ENCODE assay signal across 9 mouse cellular contexts in the genomic region with DNA sequence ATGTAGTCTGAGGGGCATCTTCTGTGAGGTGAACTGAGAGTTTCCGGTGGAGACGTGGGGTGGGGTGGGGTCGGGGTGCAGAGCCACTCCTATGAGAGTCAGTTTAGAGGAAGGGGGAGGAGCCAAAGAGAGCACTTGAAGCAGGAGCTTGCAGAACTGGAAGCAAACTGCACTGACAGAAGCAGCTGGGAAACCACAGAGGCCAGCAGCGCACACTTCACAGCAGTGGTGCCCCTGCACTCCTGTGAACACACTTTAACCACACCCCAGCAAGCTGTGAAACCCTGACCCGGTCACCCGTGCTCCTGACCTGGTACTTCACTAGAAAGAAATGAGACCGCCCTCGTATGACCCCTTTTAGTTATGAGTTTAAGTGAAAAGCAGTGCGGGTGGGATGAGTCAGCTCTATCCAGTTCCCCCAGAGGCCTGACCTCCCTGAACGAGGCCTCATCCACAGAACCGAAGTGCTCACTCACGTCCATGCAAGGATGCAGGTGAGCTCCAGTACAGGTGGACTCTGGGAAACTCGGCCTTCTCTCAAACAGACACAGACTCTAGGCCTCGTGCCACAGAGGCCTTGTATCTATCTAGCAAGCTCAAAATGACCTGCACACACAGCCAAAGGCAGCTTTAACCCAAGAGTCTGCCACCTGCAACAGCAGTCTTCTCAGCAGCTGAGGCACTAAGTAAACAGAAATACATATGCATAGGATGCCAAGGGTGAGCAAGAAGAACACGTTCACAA. TPM values are rescaled to one million over a fixed set of nuclear protein-coding genes. Genes with fewer than 3 reads are reported as not detected.
A peak's percentile ranks its signal among the peaks of the same experiment; 100 is the strongest.
DNase-seq lines count a peak whose midpoint lies in the region; ATAC-seq and TF ChIP-seq lines count a peak whose summit lies in the region.
"Had no signal": no experiment of that assay in that cellular context is flagged by ENCODE, and none has a peak within 500 bp of the region (broad histone marks: within the 10 kb centered on the region; RNA-seq: fewer than 3 reads in every experiment).

No protein-coding gene starts in this region.

- H3K36me3 ChIP-seq in forebrain, embryonic 14.5 days (ENCODE audit: control insufficient read depth, insufficient read depth, low read length): peaks cover 4% of the 10 kb centered on the region; the same call in 1 of the 2 replicates
- H3K36me3 ChIP-seq in forebrain, embryonic 12.5 days (replicated peaks): 0 out of 2 replicates have a peak, but pooled peaks cover 5% of the 10 kb centered on the region
- H3K36me3 ChIP-seq in liver, embryonic 14.5 days (replicated peaks; ENCODE audit: control insufficient read depth, insufficient read depth, low read depth): peaks cover 93% of the 10 kb centered on the region
- H3K36me3 ChIP-seq in spleen, adult 2 months (ENCODE audit: control insufficient read depth, insufficient read depth, low read length): peaks cover 5% of the 10 kb centered on the region

- peaks cover 10% of the 10 kb centered on the region for H3K4me1 ChIP-seq in forebrain, embryonic 14.5 days (ENCODE audit: control insufficient read depth, insufficient read depth, low read length)
- H3K4me1 ChIP-seq in forebrain, embryonic 12.5 days: peaks cover 24% of the 10 kb centered on the region
- H3K4me1 ChIP-seq in liver, embryonic 14.5 days (replicated peaks; ENCODE audit: control insufficient read depth in 2 of 2, insufficient read depth in 2 of 2, low read length in 1 of 2): peaks cover 65 to 70% of the 10 kb centered on the region in 2 experiments
- peaks cover 35% of the 10 kb centered on the region; the same call in 1 of the 2 replicates for H3K4me1 ChIP-seq in spleen, adult 2 months (ENCODE audit: control insufficient read depth, insufficient read depth, insufficient read length)

- DNase-seq in forebrain, embryonic 14.5 days (ENCODE audit: low spot score): no peak
- DNase-seq in liver, embryonic 14.5 days (ENCODE audit: low read depth in 3 of 3, low spot score in 3 of 3): no peak
- peak; percentile 62 to 70 for DNase-seq in spleen, adult 2 months (ENCODE audit: low read depth in 1 of 2, low spot score in 2 of 2)
- no peak for DNase-seq in urinary bladder, postnatal 36 days (ENCODE audit: low spot score in 2 of 2)
- DNase-seq in left cerebral cortex, postnatal 4 days: no peak
- DNase-seq in frontal cortex, adult 2 months (ENCODE audit: extremely low spot score in 1 of 2, low spot score in 1 of 2): no peak

- no peak overlapping the region for H3K27ac ChIP-seq in forebrain, embryonic 14.5 days (ENCODE audit: low read depth, low read length)
- H3K27ac ChIP-seq in forebrain, embryonic 12.5 days: no peak overlapping the region
- peak overlapping the region; percentile 94 for H3K27ac ChIP-seq in liver, embryonic 14.5 days
- peak overlapping the region; percentile 72 for H3K27ac ChIP-seq in spleen, adult 2 months (ENCODE audit: insufficient read depth, low read length)
- H3K27ac ChIP-seq: hindbrain, embryonic 15.5 days had no signal

- ATAC-seq in forebrain, embryonic 14.5 days: no peak
- no peak for ATAC-seq in forebrain, embryonic 12.5 days (ENCODE audit: low FRiP score)
- ATAC-seq in activated CD4-positive, CD25-positive, alpha-beta regulatory T cell, adult 4 months: peak; percentile 84
- no peak for ATAC-seq in liver, embryonic 14.5 days (ENCODE audit: insufficient read depth)

- 80% methylated on average over 15 of the region's 15 CpGs for WGBS in forebrain, embryonic 14.5 days
- 76% methylated on average over 15 of the region's 15 CpGs for WGBS in forebrain, embryonic 12.5 days
- 23% methylated on average over 15 of the region's 15 CpGs for WGBS in liver, embryonic 14.5 days (ENCODE audit: insufficient replicate concordance)
- WGBS in spleen, adult 2 months: 9% methylated on average over 15 of the region's 15 CpGs

- no peak overlapping the region for H3K4me3 ChIP-seq in forebrain, embryonic 14.5 days (ENCODE audit: low read depth, low read length)
- no peak overlapping the region for H3K4me3 ChIP-seq in forebrain, embryonic 12.5 days (replicated peaks)
- peak overlapping the region; percentile 34 to 37 for H3K4me3 ChIP-seq in liver, embryonic 14.5 days (ENCODE audit: insufficient read depth in 1 of 2, low read depth in 2 of 2, low read length in 2 of 2)
- peak overlapping the region; percentile 14 for H3K4me3 ChIP-seq in spleen, adult 2 months (ENCODE audit: extremely low read depth, insufficient read depth, insufficient read length)
- H3K4me3 ChIP-seq: hindbrain, embryonic 15.5 days had no signal

- no peak; the same call in none of the 2 replicates for TF ChIP-seq EP300 in liver, embryonic 14.5 days (IDR thresholded peaks at IDR 0.05; ENCODE audit: low read depth)

- 0 out of 2 replicates have a peak, but pooled peaks cover 3% of the 10 kb centered on the region for H3K27me3 ChIP-seq in forebrain, embryonic 14.5 days (replicated peaks; ENCODE audit: control insufficient read depth, insufficient read depth, low read length)
- peaks cover 26% of the 10 kb centered on the region for H3K27me3 ChIP-seq in forebrain, embryonic 12.5 days
- no peaks in the 10 kb centered on the region for H3K27me3 ChIP-seq in liver, embryonic 14.5 days (ENCODE audit: control insufficient read depth, insufficient read depth, low read length)
- H3K27me3 ChIP-seq in spleen, adult 2 months (ENCODE audit: control insufficient read depth, insufficient read depth, low read length): no peaks in the 10 kb centered on the region

- intact Hi-C loops in left cerebral cortex, postnatal 4 days (cut with DNase I): loop anchor here (5.0 to 10.0 kb wide), 2 partner anchors 255 to 287 kb away; partner anchors contain the start of gene Armc2

- H3K9me3 ChIP-seq in forebrain, embryonic 14.5 days (replicated peaks; ENCODE audit: control insufficient read depth, low read length): no peaks in the 10 kb centered on the region
- no peaks in the 10 kb centered on the region for H3K9me3 ChIP-seq in forebrain, embryonic 12.5 days
- peaks cover 13% of the 10 kb centered on the region for H3K9me3 ChIP-seq in liver, embryonic 14.5 days (ENCODE audit: control insufficient read depth, low read length)
- H3K9me3 ChIP-seq: hindbrain, embryonic 15.5 days had no signal

- H3K9ac ChIP-seq in forebrain, embryonic 14.5 days (ENCODE audit: low read length): 0 out of 2 replicates have a peak overlapping the region, but pooled peaks have one; percentile 17
- no peak overlapping the region for H3K9ac ChIP-seq in forebrain, embryonic 12.5 days
- H3K9ac ChIP-seq in liver, embryonic 14.5 days (replicated peaks): peak overlapping the region; percentile 38
- H3K9ac ChIP-seq: hindbrain, embryonic 15.5 days had no signal

- no peak for TF ChIP-seq CTCF in liver, embryonic 14.5 days (IDR thresholded peaks at IDR 0.05; ENCODE audit: low read depth)
- no peak for TF ChIP-seq CTCF in spleen, adult 2 months (IDR thresholded peaks at IDR 0.05; ENCODE audit: extremely low read depth, insufficient read depth, insufficient read length, insufficient replicate concordance)

- TF ChIP-seq POLR2A in spleen, adult 2 months (IDR thresholded peaks at IDR 0.05; ENCODE audit: low read depth, low read length): peak; percentile 54; the same call in 1 of the 2 replicates

- H3K4me2 ChIP-seq in forebrain, embryonic 14.5 days (ENCODE audit: low read length): no peak overlapping the region
- no peak overlapping the region for H3K4me2 ChIP-seq in forebrain, embryonic 12.5 days
- peak overlapping the region; percentile 98 for H3K4me2 ChIP-seq in liver, embryonic 14.5 days (ENCODE audit: low read depth)
- H3K4me2 ChIP-seq: hindbrain, embryonic 15.5 days had no signal

RNA-seq across cellular contexts. Expression of gene Foxo3, which starts 7.1 kb away (rescaled TPM):
- 5.4 and 5.6 TPM in 2 replicates for polyA plus RNA-seq in forebrain, embryonic 14.5 days (2014; fragmentation: Nextera tagmentation; extraction: Ambion mirVana)
- 3.1 TPM in 2 replicates for polyA plus RNA-seq in forebrain, embryonic 12.5 days (2016; fragmentation: Nextera tagmentation; extraction: Ambion mirVana)
- 1 to 10 TPM; 8.6 to 9.4 TPM for polyA plus RNA-seq in activated CD4-positive, CD25-positive, alpha-beta regulatory T cell, adult 4 months (2017; shearing (Covaris generic))
- polyA plus RNA-seq in liver, embryonic 14.5 days (2012; rRNA removed): 15.6 and 15.9 TPM in 2 replicates
- 17.6 and 19.3 TPM in 2 replicates for polyA plus RNA-seq in liver, embryonic 14.5 days (2014; fragmentation: Nextera tagmentation; extraction: Ambion mirVana)
- 44.6 and 50.6 TPM in 2 replicates for polyA plus RNA-seq in spleen, adult 2 months (2012; rRNA removed)
- 10 to 100 TPM; 28.8 to 32.6 TPM for total RNA-seq in left cerebral cortex, postnatal 4 days (2021)
- polyA plus RNA-seq in frontal cortex, adult 2 months (2012; rRNA removed): 24.9 and 28.3 TPM in 2 replicates

Comparison
In these comparisons a context has a peak if more than half of its experiments do, and no peak if none do; other contexts are left out.
1. DNase-seq: peak in spleen, adult 2 months (2 of 2); none in forebrain, embryonic 14.5 days (single experiment), liver, embryonic 14.5 days (0 of 3), urinary bladder, postnatal 36 days (0 of 2), left cerebral cortex, postnatal 4 days (single experiment) and frontal cortex, adult 2 months (0 of 2).
2. H3K27ac ChIP-seq: peak in liver, embryonic 14.5 days (single experiment) and spleen, adult 2 months (single experiment); none in forebrain, embryonic 14.5 days (single experiment) and forebrain, embryonic 12.5 days (single experiment).
3. H3K4me3 ChIP-seq: peak in liver, embryonic 14.5 days (2 of 2) and spleen, adult 2 months (single experiment); none in forebrain, embryonic 14.5 days (single experiment) and forebrain, embryonic 12.5 days (single experiment).